Mouse (Mus musculus): ENCODE measurements around the gene BC030500.

DNA sequence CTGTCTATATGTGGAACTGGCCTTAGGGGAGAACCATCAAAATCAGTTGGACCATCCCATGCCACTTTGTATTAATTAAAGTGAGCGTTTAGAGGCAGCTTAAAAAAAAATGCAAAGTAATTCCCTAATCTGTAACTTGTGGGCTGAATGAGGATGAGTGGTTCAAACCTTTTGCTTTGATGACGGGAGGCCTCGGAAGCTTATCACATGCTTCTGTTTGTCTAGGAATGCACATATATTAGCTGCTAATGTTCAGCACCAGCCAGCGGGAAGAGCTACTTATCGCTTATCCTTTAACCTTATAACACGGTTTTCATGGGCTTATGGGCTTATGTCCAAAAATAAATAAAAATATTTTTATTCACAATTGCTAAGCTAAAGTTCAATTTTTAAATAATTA lies 15.6 kb upstream of the BC030500 start:
- TF ChIP-seq CTCF (IDR thresholded peaks at IDR 0.05; ENCODE audit: extremely low read depth, insufficient read depth, insufficient read length, insufficient replicate concordance) (no peak), POLR2A (IDR thresholded peaks at IDR 0.05; ENCODE audit: low read depth, low read length) (no peak)
